Mouse (Mus musculus) heart, postnatal 0 days (tissue): Measurements from ENCODE around the gene Arhgdia.

Source experiments
- CTCF ChIP-seq: IDR thresholded peaks from 2 replicates; pipeline ENCODE4 v1.5.1; 2016; ENCODE audit warnings: antibody characterized with exemption, control low read depth, low read depth
- EP300 ChIP-seq: IDR thresholded peaks from 2 replicates; pipeline ENCODE4 v1.6.1; 2016; ENCODE audit warnings: antibody characterized with exemption, low read depth

GRCm38 (mm10) chr11:120535145-120535544, 46.3 kb downstream of the Arhgdia start:
- TF ChIP-seq CTCF (no peak), EP300 (no peak)
